Mouse (Mus musculus) E14TG2a.4 (cell line): ENCODE data around the gene Tmem205.

Experiments
- H3K27me3 ChIP-seq: 2 replicates; pipeline ENCODE4 v1.6.1; 2014; ENCODE audit warnings: low read length, control low read depth; ENCODE audit not compliant: insufficient read depth
- H3K36me3 ChIP-seq: 2 replicates; pipeline ENCODE4 v1.6.1; 2014; ENCODE audit warnings: low read length, control low read depth; ENCODE audit not compliant: insufficient read depth
- H3K4me1 ChIP-seq: replicated peaks from 2 replicates; pipeline ENCODE4 v1.6.1; 2014; ENCODE audit warnings: low read depth, low read length, control low read depth
- H3K4me3 ChIP-seq: replicated peaks from 2 replicates; pipeline ENCODE4 v1.5.1; 2014; ENCODE audit warnings: mild to moderate bottlenecking, low read length
- H3K9me3 ChIP-seq: 2 replicates; pipeline ENCODE4 v1.6.1; 2014; ENCODE audit warnings: low read length, control low read depth
- CTCF ChIP-seq: conservative IDR thresholded peaks from 2 replicates; pipeline ENCODE4 v1.5.1; 2014; ENCODE audit warnings: low read length
- NANOG ChIP-seq: IDR thresholded peaks from 2 replicates; pipeline ENCODE4 v1.6.1; 2014; ENCODE audit warnings: borderline replicate concordance, low read length, mixed read lengths
- POU5F1 ChIP-seq: IDR thresholded peaks from 2 replicates; pipeline ENCODE4 v1.6.1; 2014; ENCODE audit warnings: low read length, borderline replicate concordance

Gene Tmem205

GRCm38 (mm10) chr9:21938234-21938855 is 11.0 kb upstream of the Tmem205 start:
- Histone ChIP-seq H3K27me3 (peaks cover 22% of the 10 kb centered on the region), H3K36me3 (peaks cover 12% of the 10 kb centered on the region), H3K4me3 (no peak overlapping the region), H3K9me3 (no peaks in the 10 kb centered on the region), H3K4me1 (peaks cover 23% of the 10 kb centered on the region)
- TF ChIP-seq POU5F1 = no peak
- TF ChIP-seq NANOG = no peak
- no peak for TF ChIP-seq CTCF

DNA sequence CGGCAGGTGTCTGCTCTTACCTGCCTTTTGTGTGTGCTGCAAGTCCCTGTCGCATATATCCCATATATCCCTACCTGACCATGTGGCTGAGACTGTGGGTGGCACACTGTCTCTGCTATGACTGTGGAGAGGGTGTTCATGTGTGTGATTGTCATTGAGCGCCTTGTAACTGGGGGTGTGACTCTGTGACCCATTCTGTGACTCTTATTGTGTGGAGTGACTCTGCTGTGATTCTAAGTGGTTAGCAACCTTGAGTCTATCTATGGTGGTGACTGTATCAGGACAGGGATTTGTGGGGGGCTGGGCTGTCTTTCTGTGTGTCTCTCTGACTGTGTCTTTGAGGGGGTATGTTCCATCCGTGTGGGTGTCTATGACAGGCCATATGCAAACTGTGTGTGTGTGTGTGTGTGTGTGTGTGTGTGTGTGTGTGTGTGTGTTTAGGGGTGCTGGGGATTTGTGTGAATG is 10.4 kb upstream of the Tmem205 start:
- H3K9me3 ChIP-seq = no peaks in the 10 kb centered on the region
- H3K36me3 ChIP-seq = peaks cover 12% of the 10 kb centered on the region
- peaks cover 19% of the 10 kb centered on the region for H3K27me3 ChIP-seq
- TF ChIP-seq POU5F1 = no peak
- TF ChIP-seq CTCF = no peak
- TF ChIP-seq NANOG = no peak
- peaks cover 26% of the 10 kb centered on the region for H3K4me1 ChIP-seq
- H3K4me3 ChIP-seq = no peak overlapping the region

GRCm38 (mm10) chr9:21936692-21937570 is 9.6 kb upstream of the Tmem205 start, which contains the start of gene Plppr2:
Gene Plppr2, plus strand, starts transcription at chr9:21937033.
- Histone ChIP-seq H3K36me3 (peaks cover 12% of the 10 kb centered on the region), H3K9me3 (no peaks in the 10 kb centered on the region), H3K4me1 (peaks cover 29% of the 10 kb centered on the region), H3K27me3 (peaks cover 19% of the 10 kb centered on the region), H3K4me3 (peak within 1 kb of the TSS; percentile 88)
- no peak for TF ChIP-seq CTCF
- TF ChIP-seq POU5F1 = no peak
- no peak for TF ChIP-seq NANOG

DNA sequence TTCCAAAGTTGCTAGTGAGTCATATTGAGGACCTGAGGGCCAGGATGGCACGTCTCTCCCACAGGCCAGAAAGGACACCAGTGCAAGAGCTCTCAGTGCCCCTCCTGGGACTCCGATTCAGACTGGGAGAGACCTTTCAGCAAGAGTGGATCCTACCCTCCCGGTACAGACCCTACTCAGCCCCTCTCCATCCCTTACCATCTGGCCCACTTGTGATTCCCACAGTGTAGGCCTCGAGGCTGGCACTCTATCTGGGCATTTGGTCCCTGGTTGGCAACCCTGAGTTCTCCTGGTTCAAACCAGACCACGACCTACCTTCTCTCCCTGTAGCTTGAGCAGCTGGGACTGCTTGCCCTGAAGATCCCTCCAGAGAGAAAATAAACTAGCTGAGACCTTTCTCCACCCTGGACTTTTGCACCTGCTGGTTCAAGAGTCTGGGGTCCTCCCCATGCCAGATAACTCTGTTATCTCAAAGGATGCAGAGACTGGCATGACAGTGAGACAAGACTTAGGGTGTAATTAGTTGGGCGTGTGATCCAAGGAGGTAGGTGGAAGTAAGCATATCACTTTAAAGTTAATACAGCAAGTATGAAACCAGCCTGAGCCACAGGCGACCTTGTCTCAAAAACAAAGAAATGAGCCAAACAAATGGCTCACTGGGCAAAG is 8.2 kb upstream of the Tmem205 start:
- H3K4me1 ChIP-seq = peaks cover 34% of the 10 kb centered on the region
- peaks cover 5% of the 10 kb centered on the region for H3K36me3 ChIP-seq
- no peaks in the 10 kb centered on the region for H3K9me3 ChIP-seq
- H3K27me3 ChIP-seq = peaks cover 19% of the 10 kb centered on the region
- no peak overlapping the region for H3K4me3 ChIP-seq
- no peak for TF ChIP-seq CTCF
- TF ChIP-seq NANOG = no peak
- no peak for TF ChIP-seq POU5F1

GRCm38 (mm10) chr9:21934021-21934420 is 6.7 kb upstream of the Tmem205 start:
- TF ChIP-seq POU5F1 (no peak), NANOG (no peak), CTCF (no peak)
- H3K4me1 ChIP-seq = peaks cover 41% of the 10 kb centered on the region
- H3K4me3 ChIP-seq = no peak overlapping the region
- H3K9me3 ChIP-seq = no peaks in the 10 kb centered on the region
- peaks cover 4% of the 10 kb centered on the region; the same call in 1 of the 2 replicates for H3K36me3 ChIP-seq
- peaks cover 19% of the 10 kb centered on the region for H3K27me3 ChIP-seq

- peak overlapping the region; percentile 32 for H3K4me3 ChIP-seq
- peaks cover 14% of the 10 kb centered on the region for H3K27me3 ChIP-seq
- peaks cover 4% of the 10 kb centered on the region; the same call in 1 of the 2 replicates for H3K36me3 ChIP-seq
- TF ChIP-seq CTCF = no peak
- peaks cover 48% of the 10 kb centered on the region for H3K4me1 ChIP-seq
- H3K9me3 ChIP-seq = no peaks in the 10 kb centered on the region
Measured at GRCm38 (mm10) chr9:21932445-21933137, 5.2 kb upstream of the Tmem205 start.

DNA sequence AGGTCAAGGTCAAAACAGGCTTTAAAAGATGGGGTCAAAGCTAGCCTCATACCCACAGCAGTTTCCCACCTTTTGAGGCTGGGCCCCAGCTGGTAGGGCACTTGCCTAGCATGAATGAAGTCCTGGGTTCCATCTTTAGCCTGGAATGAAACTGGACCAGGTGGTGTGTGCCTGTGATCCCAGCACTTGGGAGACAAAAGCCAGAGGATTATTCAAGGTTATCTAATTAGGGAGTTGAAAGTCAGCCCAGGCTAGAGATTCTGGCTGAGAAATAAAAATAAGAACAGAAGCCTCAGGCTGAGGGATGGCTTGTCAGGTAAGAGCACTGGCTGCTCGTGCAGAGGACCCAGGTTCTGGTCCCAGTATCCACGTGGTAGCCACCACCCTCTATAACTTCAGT is 4.7 kb upstream of the Tmem205 start:
- TF ChIP-seq POU5F1 (no peak), NANOG (no peak), CTCF (no peak)
- no peaks in the 10 kb centered on the region for H3K9me3 ChIP-seq
- H3K27me3 ChIP-seq = peaks cover 14% of the 10 kb centered on the region
- no peak overlapping the region for H3K4me3 ChIP-seq
- peaks cover 47% of the 10 kb centered on the region for H3K4me1 ChIP-seq
- H3K36me3 ChIP-seq = peaks cover 4% of the 10 kb centered on the region; the same call in 1 of the 2 replicates

DNA sequence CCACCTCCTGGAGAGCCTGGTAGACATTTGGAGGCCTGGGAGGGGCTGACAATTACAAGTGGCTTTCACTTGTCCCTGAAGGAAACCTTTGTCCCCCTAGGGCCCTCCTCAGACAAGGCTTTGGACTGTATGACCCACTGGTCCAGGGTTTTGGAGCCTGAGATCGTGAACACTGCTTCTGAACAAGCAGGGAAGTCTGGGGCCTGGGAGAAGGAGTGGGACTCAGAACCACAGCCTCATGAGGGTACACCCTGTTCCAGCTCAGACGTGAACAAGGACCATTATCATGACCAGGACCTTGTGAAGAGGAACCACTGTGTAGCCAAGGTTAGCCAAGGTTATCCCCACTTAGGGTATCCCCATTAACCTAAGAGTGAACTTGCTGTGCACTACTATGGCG is 1.9 kb upstream of the Tmem205 start:
- H3K4me1 ChIP-seq = peaks cover 61% of the 10 kb centered on the region
- H3K9me3 ChIP-seq = no peaks in the 10 kb centered on the region
- H3K4me3 ChIP-seq = no peak overlapping the region
- no peak for TF ChIP-seq POU5F1
- no peak for TF ChIP-seq CTCF
- no peak for TF ChIP-seq NANOG
- H3K36me3 ChIP-seq = peaks cover 22% of the 10 kb centered on the region
- H3K27me3 ChIP-seq = peaks cover 5% of the 10 kb centered on the region
